ENCODE assay signal across 17 mouse cellular contexts in the genomic region with DNA sequence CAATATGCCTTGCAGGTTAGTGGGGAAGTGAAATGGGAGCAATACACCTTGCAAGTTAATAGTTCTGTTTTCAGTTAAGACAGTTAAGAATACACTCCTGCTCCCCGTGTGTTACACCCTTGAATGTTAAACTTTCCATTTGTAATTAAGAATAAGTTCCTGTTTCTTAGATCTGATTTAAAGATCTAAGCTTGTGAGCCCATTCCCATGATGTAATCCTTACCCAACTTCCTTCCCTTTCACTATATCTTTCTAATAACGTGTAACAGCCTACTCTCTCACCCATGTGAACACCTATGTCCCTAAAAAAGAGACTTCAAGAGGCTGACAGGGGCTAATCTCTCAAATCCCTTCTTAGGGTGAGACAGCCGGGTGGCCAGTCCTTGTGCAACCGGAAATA.
"Had no signal": no experiment of that assay in that cellular context is flagged by ENCODE, and none has a peak within 500 bp of the region (broad histone marks: within the 10 kb centered on the region; RNA-seq: fewer than 3 reads in every experiment).

No protein-coding gene starts in this region.

- DNase-seq: liver, postnatal 0 days; lung, adult 2 months; lung, postnatal 14 days; lung, postnatal 36 days; right cerebral cortex, postnatal 14 days; thymus, adult 2 months; thymus, postnatal 25 days; thymus, postnatal 4 days had no signal

- H3K4me1 ChIP-seq: lung, embryonic 15.5 days; megakaryocyte, embryonic 14.5 days; midbrain, embryonic 13.5 days; midbrain, embryonic 15.5 days; neural tube, embryonic 12.5 days; stomach, embryonic 15.5 days had no signal

- H3K27ac ChIP-seq: lung, embryonic 15.5 days; macrophage; midbrain, embryonic 13.5 days; midbrain, embryonic 15.5 days; neural tube, embryonic 12.5 days; stomach, embryonic 15.5 days; stomach, postnatal 0 days had no signal

- H3K36me3 ChIP-seq: lung, embryonic 15.5 days; midbrain, embryonic 13.5 days; midbrain, embryonic 15.5 days; neural tube, embryonic 12.5 days; stomach, embryonic 15.5 days had no signal

- ATAC-seq: liver, postnatal 0 days; lung, postnatal 0 days; midbrain, embryonic 13.5 days; midbrain, embryonic 15.5 days had no signal

- H3K9me3 ChIP-seq: lung, embryonic 15.5 days; midbrain, embryonic 15.5 days; stomach, embryonic 15.5 days had no signal

- H3K27me3 ChIP-seq: lung, embryonic 15.5 days; megakaryocyte, embryonic 14.5 days; midbrain, embryonic 13.5 days; midbrain, embryonic 15.5 days; neural tube, embryonic 12.5 days; stomach, embryonic 15.5 days had no signal

- H3K4me3 ChIP-seq: lung, embryonic 15.5 days; megakaryocyte, embryonic 14.5 days; midbrain, embryonic 13.5 days; midbrain, embryonic 15.5 days; neural tube, embryonic 12.5 days; stomach, embryonic 15.5 days had no signal
